Mouse (Mus musculus): ENCODE data around the gene Intu. TPM values are rescaled to one million over a fixed set of nuclear protein-coding genes. Genes with fewer than 3 reads are reported as not detected.
A peak's percentile ranks its signal among the peaks of the same experiment; 100 is the strongest.

The Intu gene
- polyA plus RNA-seq, 1 experiment: 2.7 TPM

DNA sequence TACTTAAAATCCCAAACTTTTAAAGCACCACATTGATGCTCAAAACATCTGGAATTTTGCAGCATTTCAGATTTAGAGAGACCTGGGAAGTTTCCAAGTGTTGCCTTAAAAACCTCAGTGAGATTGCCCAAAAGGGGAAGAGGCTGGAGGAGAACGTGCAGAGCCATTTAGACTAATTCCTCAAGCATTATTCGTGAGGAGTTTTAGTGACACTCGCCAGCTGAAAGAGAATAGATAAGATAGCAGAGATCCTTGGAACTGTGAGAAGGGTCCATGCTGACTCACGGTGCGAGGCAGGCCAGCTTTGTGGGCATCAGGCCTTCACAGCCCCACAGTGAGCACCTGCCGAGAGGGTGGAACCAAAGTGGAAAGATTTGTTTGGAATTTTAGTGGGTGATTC is 137.8 kb downstream of the Intu start:
- Histone ChIP-seq H3K27me3 (ENCODE audit: control insufficient read depth, insufficient read depth, insufficient read length) (no peaks in the 10 kb centered on the region), H3K79me2 (ENCODE audit: control insufficient read depth, insufficient read depth) (no peaks in the 10 kb centered on the region), H3ac (ENCODE audit: control insufficient read depth, insufficient read length) (no peak overlapping the region), H3K4me3 (no peak overlapping the region), H3K4me2 (ENCODE audit: low read depth) (no peak overlapping the region), H3K36me3 (ENCODE audit: control insufficient read depth, insufficient read depth) (no peaks in the 10 kb centered on the region)
- TF ChIP-seq MYOG (IDR thresholded peaks at IDR 0.05; ENCODE audit: control insufficient read depth in 1 of 3, insufficient read depth in 1 of 3, insufficient read length in 2 of 3, low read depth in 2 of 3) (peak in 1 of 3 experiments; percentile 62), MYOD1 (IDR thresholded peaks at IDR 0.05; ENCODE audit: control insufficient read depth in 1 of 3, insufficient read length in 2 of 3, low read depth in 2 of 3) (no peak), CEBPB (IDR thresholded peaks at IDR 0.05; ENCODE audit: insufficient read depth, poor library complexity, severe bottlenecking) (no peak)

GRCm38 (mm10) chr3:40669395-40669794 is 138.3 kb downstream of the Intu start:
- Histone ChIP-seq H3K4me3 (no peak overlapping the region), H3ac (ENCODE audit: control insufficient read depth, insufficient read length) (no peak overlapping the region), H3K4me2 (ENCODE audit: low read depth) (no peak overlapping the region), H3K36me3 (ENCODE audit: control insufficient read depth, insufficient read depth) (no peaks in the 10 kb centered on the region), H3K27me3 (ENCODE audit: control insufficient read depth, insufficient read depth, insufficient read length) (no peaks in the 10 kb centered on the region), H3K79me2 (ENCODE audit: control insufficient read depth, insufficient read depth) (no peaks in the 10 kb centered on the region)
- TF ChIP-seq POLR2AphosphoS2 (IDR thresholded peaks at IDR 0.05; ENCODE audit: insufficient read length, low read depth) (no peak), SRF (IDR thresholded peaks at IDR 0.05; ENCODE audit: control insufficient read depth, insufficient read length, low read depth) (no peak), TCF3 (IDR thresholded peaks at IDR 0.05; ENCODE audit: insufficient read length, low read depth) (no peak), E2F4 (IDR thresholded peaks at IDR 0.05; ENCODE audit: insufficient read depth) (no peak), TCF12 (IDR thresholded peaks at IDR 0.05; ENCODE audit: insufficient read depth, poor library complexity, severe bottlenecking) (no peak), MYOG (IDR thresholded peaks at IDR 0.05; ENCODE audit: control insufficient read depth in 1 of 3, insufficient read depth in 1 of 3, insufficient read length in 2 of 3, low read depth in 2 of 3) (no peak), MAX (IDR thresholded peaks at IDR 0.05; ENCODE audit: low read depth) (no peak), REST (IDR thresholded peaks at IDR 0.05; ENCODE audit: insufficient read depth, insufficient read length) (no peak), POLR2A (IDR thresholded peaks at IDR 0.05; ENCODE audit: insufficient read length, low read depth) (no peak)

GRCm38 (mm10) chr3:40673515-40673914 is 142.4 kb downstream of the Intu start:
- TF ChIP-seq USF1 (IDR thresholded peaks at IDR 0.05; ENCODE audit: low read depth): no peak
- no peak for TF ChIP-seq CEBPB (IDR thresholded peaks at IDR 0.05; ENCODE audit: insufficient read depth, poor library complexity, severe bottlenecking)
- TF ChIP-seq MYOG (IDR thresholded peaks at IDR 0.05; ENCODE audit: control insufficient read depth in 1 of 3, insufficient read depth in 1 of 3, insufficient read length in 2 of 3, low read depth in 2 of 3): no peak
- TF ChIP-seq TCF3 (IDR thresholded peaks at IDR 0.05; ENCODE audit: insufficient read length, low read depth): no peak
- TF ChIP-seq POLR2A (IDR thresholded peaks at IDR 0.05; ENCODE audit: insufficient read length, low read depth): no peak
- no peak for TF ChIP-seq POLR2AphosphoS2 (IDR thresholded peaks at IDR 0.05; ENCODE audit: insufficient read length, low read depth)
- TF ChIP-seq E2F4 (IDR thresholded peaks at IDR 0.05; ENCODE audit: insufficient read depth): no peak
- no peak for TF ChIP-seq REST (IDR thresholded peaks at IDR 0.05; ENCODE audit: insufficient read depth, insufficient read length)
- no peak for TF ChIP-seq MYOD1 (IDR thresholded peaks at IDR 0.05; ENCODE audit: control insufficient read depth in 1 of 3, insufficient read length in 2 of 3, low read depth in 2 of 3)
- no peak for TF ChIP-seq TCF12 (IDR thresholded peaks at IDR 0.05; ENCODE audit: insufficient read depth, poor library complexity, severe bottlenecking)
- TF ChIP-seq MAX (IDR thresholded peaks at IDR 0.05; ENCODE audit: low read depth): no peak
- TF ChIP-seq SRF (IDR thresholded peaks at IDR 0.05; ENCODE audit: control insufficient read depth, insufficient read length, low read depth): no peak
- Histone ChIP-seq H3K4me2 (ENCODE audit: low read depth) (no peak overlapping the region), H3K36me3 (ENCODE audit: control insufficient read depth, insufficient read depth) (no peaks in the 10 kb centered on the region), H3ac (ENCODE audit: control insufficient read depth, insufficient read length) (no peak overlapping the region), H3K79me2 (ENCODE audit: control insufficient read depth, insufficient read depth) (no peaks in the 10 kb centered on the region), H3K27me3 (ENCODE audit: control insufficient read depth, insufficient read depth, insufficient read length) (no peaks in the 10 kb centered on the region), H3K4me3 (no peak overlapping the region)

- no peaks in the 10 kb centered on the region for H3K79me2 ChIP-seq (ENCODE audit: control insufficient read depth, insufficient read depth)
- no peaks in the 10 kb centered on the region for H3K36me3 ChIP-seq (ENCODE audit: control insufficient read depth, insufficient read depth)
- H3ac ChIP-seq (ENCODE audit: control insufficient read depth, insufficient read length): no peak overlapping the region
- H3K27me3 ChIP-seq (ENCODE audit: control insufficient read depth, insufficient read depth, insufficient read length): no peaks in the 10 kb centered on the region
- no peak overlapping the region for H3K4me3 ChIP-seq
- TF ChIP-seq E2F4 (IDR thresholded peaks at IDR 0.05; ENCODE audit: insufficient read depth) (no peak), REST (IDR thresholded peaks at IDR 0.05; ENCODE audit: insufficient read depth, insufficient read length) (no peak), POLR2AphosphoS2 (IDR thresholded peaks at IDR 0.05; ENCODE audit: insufficient read length, low read depth) (no peak), CEBPB (IDR thresholded peaks at IDR 0.05; ENCODE audit: insufficient read depth, poor library complexity, severe bottlenecking) (no peak), TCF3 (IDR thresholded peaks at IDR 0.05; ENCODE audit: insufficient read length, low read depth) (no peak), TCF12 (IDR thresholded peaks at IDR 0.05; ENCODE audit: insufficient read depth, poor library complexity, severe bottlenecking) (no peak), MAX (IDR thresholded peaks at IDR 0.05; ENCODE audit: low read depth) (no peak), POLR2A (IDR thresholded peaks at IDR 0.05; ENCODE audit: insufficient read length, low read depth) (no peak)
- H3K4me2 ChIP-seq (ENCODE audit: low read depth): no peak overlapping the region
Measured at GRCm38 (mm10) chr3:40674873-40675405, 143.9 kb downstream of the Intu start.

GRCm38 (mm10) chr3:40678856-40679255 is 147.8 kb downstream of the Intu start:
- no peak overlapping the region for H3K4me2 ChIP-seq (ENCODE audit: low read depth)
- no peaks in the 10 kb centered on the region for H3K27me3 ChIP-seq (ENCODE audit: control insufficient read depth, insufficient read depth, insufficient read length)
- no peaks in the 10 kb centered on the region for H3K36me3 ChIP-seq (ENCODE audit: control insufficient read depth, insufficient read depth)
- no peak overlapping the region for H3K4me3 ChIP-seq
- H3K79me2 ChIP-seq (ENCODE audit: control insufficient read depth, insufficient read depth): peaks cover 5% of the 10 kb centered on the region
- TF ChIP-seq CEBPB (IDR thresholded peaks at IDR 0.05; ENCODE audit: insufficient read depth, poor library complexity, severe bottlenecking) (no peak), E2F4 (IDR thresholded peaks at IDR 0.05; ENCODE audit: insufficient read depth) (no peak), SRF (IDR thresholded peaks at IDR 0.05; ENCODE audit: control insufficient read depth, insufficient read length, low read depth) (no peak), USF1 (IDR thresholded peaks at IDR 0.05; ENCODE audit: low read depth) (no peak), MYOD1 (IDR thresholded peaks at IDR 0.05; ENCODE audit: control insufficient read depth in 1 of 3, insufficient read length in 2 of 3, low read depth in 2 of 3) (no peak), MYOG (IDR thresholded peaks at IDR 0.05; ENCODE audit: control insufficient read depth in 1 of 3, insufficient read depth in 1 of 3, insufficient read length in 2 of 3, low read depth in 2 of 3) (no peak), MAX (IDR thresholded peaks at IDR 0.05; ENCODE audit: low read depth) (no peak), TCF3 (IDR thresholded peaks at IDR 0.05; ENCODE audit: insufficient read length, low read depth) (no peak), POLR2AphosphoS2 (IDR thresholded peaks at IDR 0.05; ENCODE audit: insufficient read length, low read depth) (no peak), POLR2A (IDR thresholded peaks at IDR 0.05; ENCODE audit: insufficient read length, low read depth) (no peak), TCF12 (IDR thresholded peaks at IDR 0.05; ENCODE audit: insufficient read depth, poor library complexity, severe bottlenecking) (no peak), REST (IDR thresholded peaks at IDR 0.05; ENCODE audit: insufficient read depth, insufficient read length) (no peak)
- H3ac ChIP-seq (ENCODE audit: control insufficient read depth, insufficient read length): no peak overlapping the region

Measured in myocyte (in vitro differentiated cells).